Mouse (Mus musculus) MEL-GATA-1-ER (cell line): ENCODE measurements around the gene Imp3.
"Not testable (repeated sequence)": the region's sequence is repeated elsewhere in the genome, so short reads cannot be mapped to it uniquely, and the experiment has no call there.

Source experiments
- DNase-seq: peaks from one replicate; pipeline ENCODE4 v3.0.0-alpha.2; 2012; ENCODE audit warnings: low read depth; ENCODE audit errors: extremely low read depth

Imp3 gene

GRCm38 (mm10) chr9:56922746-56923145 lies 14.5 kb upstream of the Imp3 start:
- no peak for DNase-seq

GRCm38 (mm10) chr9:56923841-56924650 lies 13.2 kb upstream of the Imp3 start:
- no peak for DNase-seq

- peak; percentile 26 for DNase-seq
Observed at GRCm38 (mm10) chr9:56924651-56925027, 12.6 kb upstream of the Imp3 start.

- no peak for DNase-seq
Observed at GRCm38 (mm10) chr9:56925291-56926024, 11.8 kb upstream of the Imp3 start.

- DNase-seq: no peak
Observed at GRCm38 (mm10) chr9:56926025-56926360, 11.3 kb upstream of the Imp3 start.

- DNase-seq: no peak
Observed at GRCm38 (mm10) chr9:56926387-56926786, 10.9 kb upstream of the Imp3 start.

GRCm38 (mm10) chr9:56927191-56928012 lies 9.9 kb upstream of the Imp3 start:
- no peak for DNase-seq

DNA sequence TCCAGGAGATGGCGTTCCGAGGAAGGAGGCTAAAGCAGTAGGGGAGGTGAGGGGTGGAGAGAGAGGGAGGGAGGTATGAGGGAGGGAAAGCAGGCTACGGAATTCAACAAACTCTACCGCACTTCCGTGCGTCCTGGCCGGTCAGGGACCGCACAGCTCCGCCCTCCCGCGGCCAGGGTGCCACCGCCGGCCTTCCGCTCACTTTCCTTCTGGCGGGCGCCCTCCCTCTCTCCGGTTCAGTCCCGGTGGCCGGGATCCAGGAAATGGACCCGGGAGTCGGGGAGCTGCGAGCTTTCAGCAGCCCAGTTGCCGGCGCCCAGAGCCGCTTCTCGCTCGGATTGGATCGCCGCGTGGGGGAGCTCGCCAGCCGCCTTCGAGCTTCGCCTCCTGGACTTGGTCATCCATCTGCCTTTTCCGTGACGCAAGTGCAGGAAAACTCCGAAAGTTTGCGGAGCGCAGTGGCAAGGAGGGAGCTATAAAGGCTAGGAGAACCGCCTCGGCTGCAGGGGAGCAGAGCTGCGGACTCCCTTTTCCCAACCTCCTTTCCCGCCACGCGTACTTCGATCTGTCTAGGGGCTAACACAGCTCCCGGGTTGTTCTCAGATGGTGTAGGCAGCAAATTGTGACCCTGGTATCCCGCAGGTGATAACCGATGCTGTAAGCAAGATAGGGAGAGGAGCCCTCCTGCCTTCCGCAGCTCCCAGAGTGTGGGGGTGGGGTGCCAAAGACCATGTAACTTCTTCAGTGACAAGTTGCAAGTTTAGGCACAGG lies 9.0 kb upstream of the Imp3 start, which contains the start of gene Snx33:
Snx33 (minus strand) TSS at position 331 of the 771 bp plus-strand sequence.
- peak; percentile 56 for DNase-seq

- DNase-seq: no peak
Observed at GRCm38 (mm10) chr9:56929496-56929895, 7.8 kb upstream of the Imp3 start.

GRCm38 (mm10) chr9:56930556-56930955 lies 6.7 kb upstream of the Imp3 start:
- DNase-seq: no peak

- no peak for DNase-seq
Observed at GRCm38 (mm10) chr9:56936861-56937222, 433 bp upstream of the Imp3 start.

DNA sequence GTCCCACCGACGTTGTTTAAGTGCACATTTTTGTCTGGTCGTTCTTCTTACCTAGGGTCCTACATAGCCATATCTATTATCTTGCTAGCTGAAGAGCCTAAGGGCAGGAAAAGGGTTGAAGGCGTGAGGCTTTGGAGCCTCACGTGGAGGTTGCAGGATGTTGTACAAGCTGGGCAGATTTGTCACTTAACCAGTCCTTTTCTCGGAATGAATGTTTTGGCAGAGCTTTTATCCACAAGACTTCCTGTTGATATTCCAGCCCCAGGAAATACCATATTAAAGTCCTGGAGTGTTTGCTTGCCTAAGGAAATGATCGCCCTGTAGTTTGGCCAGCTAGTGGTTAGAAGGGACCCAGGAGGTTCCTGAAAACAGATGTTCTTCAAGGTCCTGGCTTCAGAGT lies 1.1 kb downstream of the Imp3 start:
- DNase-seq: no peak

GRCm38 (mm10) chr9:56947481-56947880 lies 10.2 kb downstream of the Imp3 start:
- peak; percentile 52 for DNase-seq

GRCm38 (mm10) chr9:56948699-56949098 lies 11.4 kb downstream of the Imp3 start:
- DNase-seq: not testable (repeated sequence)

DNA sequence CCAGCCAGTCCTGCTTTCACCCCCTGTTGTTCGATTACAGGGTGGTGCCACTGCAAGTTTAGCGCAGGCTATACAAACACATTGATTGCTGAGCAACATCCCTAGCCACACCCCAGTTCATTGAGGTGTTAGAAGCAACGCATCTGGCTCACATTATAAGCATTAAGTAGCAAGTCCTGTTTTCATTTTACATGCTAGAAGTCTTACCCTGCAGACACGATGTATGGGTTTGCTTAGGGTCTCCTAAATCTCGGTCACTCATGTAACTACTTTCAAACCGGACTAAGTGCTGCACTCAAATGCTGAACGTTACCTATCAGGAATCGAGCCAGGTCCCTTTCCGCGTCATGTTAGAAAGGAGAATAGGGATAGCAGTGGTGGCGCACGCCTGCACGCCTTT lies 12.5 kb downstream of the Imp3 start:
- DNase-seq: peak; percentile 32

GRCm38 (mm10) chr9:56950414-56951400 lies 13.4 kb downstream of the Imp3 start, which contains the start of gene Snupn:
Snupn (plus strand) TSS chr9:56950878.
- DNase-seq: peak; percentile 97

- DNase-seq: no peak
Observed at GRCm38 (mm10) chr9:56953562-56953961, 16.3 kb downstream of the Imp3 start.

GRCm38 (mm10) chr9:56956966-56957675 lies 19.8 kb downstream of the Imp3 start:
- no peak for DNase-seq

- no peak for DNase-seq
Observed at GRCm38 (mm10) chr9:56958689-56959088, 21.4 kb downstream of the Imp3 start.
